Mouse (Mus musculus): ENCODE measurements around the gene Aebp2. TPM values are rescaled to one million over a fixed set of nuclear protein-coding genes. Genes with fewer than 3 reads are reported as not detected.

Gene Aebp2
- polyA plus RNA-seq, 1 experiment from 2014 or later: 7.2 TPM

DNA sequence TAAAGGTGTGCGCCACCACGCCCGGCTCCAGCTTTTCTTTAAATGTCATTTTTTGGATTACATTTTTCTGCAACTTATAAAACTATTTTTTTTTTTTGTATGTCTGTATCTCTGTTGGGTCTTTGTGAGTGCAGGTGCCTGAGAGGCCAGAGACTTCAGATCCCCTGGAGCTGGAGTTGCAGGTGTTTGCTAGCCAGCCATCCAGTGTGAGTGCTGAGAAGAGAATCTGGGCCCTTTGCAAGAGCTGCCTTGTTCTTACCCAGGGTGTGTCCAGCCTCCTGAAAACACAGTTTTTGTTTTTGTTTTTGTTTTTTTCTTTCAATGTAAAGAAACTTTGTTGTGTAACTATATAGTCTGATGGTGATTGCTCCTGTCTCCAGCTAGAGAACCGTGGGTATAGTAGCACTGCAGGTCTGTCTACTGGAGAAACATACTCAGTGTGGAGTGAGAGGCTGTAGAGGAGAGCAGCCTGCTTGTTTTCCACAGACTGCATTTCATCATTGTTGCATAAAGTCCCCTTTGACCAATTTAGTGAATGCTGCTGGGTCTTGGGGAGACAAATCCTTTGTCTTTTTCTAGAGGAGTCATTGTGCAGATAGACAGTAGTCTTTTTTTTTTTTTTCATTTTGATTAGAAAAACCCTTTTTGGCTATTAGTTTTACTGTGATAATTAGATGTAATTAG lies 6.9 kb downstream of the Aebp2 start:
- ATAC-seq (ENCODE audit: low FRiP score): no peak
- H3K4me2 ChIP-seq: no peak overlapping the region

DNA sequence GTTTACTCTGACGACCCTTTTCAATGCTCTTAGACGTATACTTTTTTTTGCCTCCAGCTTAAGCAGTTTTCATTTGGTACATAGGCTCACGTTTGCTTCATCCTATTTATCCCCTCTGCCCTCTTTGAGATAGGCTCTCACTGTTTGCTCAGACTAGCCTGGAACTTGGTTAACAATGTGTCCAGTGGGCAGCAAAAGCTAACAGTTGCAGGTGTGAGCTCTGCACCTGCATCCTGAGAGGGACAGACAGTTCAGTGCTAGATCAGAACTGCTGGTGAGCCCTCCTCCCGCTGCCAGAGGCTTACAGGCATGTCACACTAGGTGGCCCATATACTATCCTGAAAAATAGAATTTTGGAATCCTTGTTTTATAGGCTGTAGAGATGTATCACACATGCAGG lies 7.8 kb downstream of the Aebp2 start:
- no peak overlapping the region for H3K9ac ChIP-seq (replicated peaks)
- WGBS: 45% methylated on average over 4 of the region's 4 CpGs
- no peak overlapping the region for H3K4me3 ChIP-seq (replicated peaks)
- no peak overlapping the region for H3K4me2 ChIP-seq
- no peaks in the 10 kb centered on the region for H3K9me3 ChIP-seq (replicated peaks)
- peaks cover 46% of the 10 kb centered on the region for H3K4me1 ChIP-seq
- peaks cover 10% of the 10 kb centered on the region for H3K36me3 ChIP-seq
- H3K27me3 ChIP-seq (replicated peaks): no peaks in the 10 kb centered on the region
- H3K27ac ChIP-seq (replicated peaks): no peak overlapping the region
- no peak for ATAC-seq (ENCODE audit: low FRiP score)

More for the DNA sequence above, 6.9 kb downstream of the Aebp2 start:
- Histone ChIP-seq H3K36me3 (peaks cover 3% of the 10 kb centered on the region), H3K27me3 (replicated peaks) (no peaks in the 10 kb centered on the region), H3K9ac (replicated peaks) (no peak overlapping the region), H3K27ac (replicated peaks) (no peak overlapping the region), H3K4me3 (replicated peaks) (no peak overlapping the region), H3K9me3 (replicated peaks) (no peaks in the 10 kb centered on the region), H3K4me1 (peaks cover 51% of the 10 kb centered on the region)
- WGBS: 82% methylated on average over 4 of the region's 4 CpGs

DNA sequence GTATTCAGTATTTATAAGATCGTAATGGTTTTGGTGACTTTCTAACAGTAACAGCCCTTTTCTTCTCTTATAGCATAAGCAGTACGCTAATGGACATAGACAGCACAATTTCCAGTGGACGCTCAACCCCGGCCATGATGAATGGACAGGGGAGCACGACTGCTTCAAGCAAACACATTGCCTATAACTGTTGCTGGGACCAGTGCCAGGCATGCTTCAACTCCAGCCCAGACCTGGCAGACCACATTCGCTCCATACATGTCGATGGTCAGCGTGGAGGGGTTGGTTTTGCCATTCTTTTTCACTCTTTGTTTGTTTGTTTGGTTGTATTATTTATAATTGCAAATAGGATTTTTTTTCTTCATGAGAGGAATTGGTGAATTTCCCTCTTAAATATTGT lies 11.2 kb downstream of the Aebp2 start:
- H3K9me3 ChIP-seq (replicated peaks): no peaks in the 10 kb centered on the region
- H3K4me1 ChIP-seq: peaks cover 21% of the 10 kb centered on the region
- H3K36me3 ChIP-seq: peaks cover 32% of the 10 kb centered on the region
- no peak overlapping the region for H3K4me3 ChIP-seq (replicated peaks)
- WGBS: 74% methylated on average over 8 of the region's 8 CpGs
- H3K27me3 ChIP-seq (replicated peaks): no peaks in the 10 kb centered on the region
- H3K27ac ChIP-seq (replicated peaks): no peak overlapping the region
- no peak overlapping the region for H3K9ac ChIP-seq (replicated peaks)
- ATAC-seq (ENCODE audit: low FRiP score): no peak
- no peak overlapping the region for H3K4me2 ChIP-seq

DNA sequence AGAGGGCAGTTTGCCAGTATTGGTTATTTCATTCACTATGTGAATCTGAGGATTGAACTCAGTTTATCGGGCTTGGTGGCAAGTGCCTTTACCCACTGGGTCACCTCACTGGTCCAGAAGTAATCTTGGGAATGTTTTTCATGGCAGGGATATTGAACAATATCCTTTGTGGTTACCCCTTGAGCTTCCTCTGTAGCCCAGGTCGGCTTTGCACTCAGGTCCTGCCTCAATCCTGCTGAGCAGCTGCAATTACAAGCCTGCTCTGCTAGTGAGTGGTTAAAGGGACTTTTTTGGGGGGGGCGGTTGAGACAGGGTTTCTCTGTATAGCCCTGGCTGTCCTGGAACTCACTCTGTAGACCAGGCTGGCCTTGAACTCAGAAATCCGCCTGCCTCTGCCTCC lies 13.8 kb downstream of the Aebp2 start:
- Histone ChIP-seq H3K27me3 (replicated peaks) (no peaks in the 10 kb centered on the region), H3K4me1 (0 out of 2 replicates have a peak, but pooled peaks cover 8% of the 10 kb centered on the region), H3K9ac (replicated peaks) (no peak overlapping the region), H3K9me3 (replicated peaks) (no peaks in the 10 kb centered on the region), H3K27ac (replicated peaks) (no peak overlapping the region), H3K4me3 (replicated peaks) (no peak overlapping the region), H3K36me3 (peaks cover 53% of the 10 kb centered on the region), H3K4me2 (no peak overlapping the region)
- ATAC-seq (ENCODE audit: low FRiP score): no peak
- 95% methylated on average over 4 of the region's 4 CpGs for WGBS

DNA sequence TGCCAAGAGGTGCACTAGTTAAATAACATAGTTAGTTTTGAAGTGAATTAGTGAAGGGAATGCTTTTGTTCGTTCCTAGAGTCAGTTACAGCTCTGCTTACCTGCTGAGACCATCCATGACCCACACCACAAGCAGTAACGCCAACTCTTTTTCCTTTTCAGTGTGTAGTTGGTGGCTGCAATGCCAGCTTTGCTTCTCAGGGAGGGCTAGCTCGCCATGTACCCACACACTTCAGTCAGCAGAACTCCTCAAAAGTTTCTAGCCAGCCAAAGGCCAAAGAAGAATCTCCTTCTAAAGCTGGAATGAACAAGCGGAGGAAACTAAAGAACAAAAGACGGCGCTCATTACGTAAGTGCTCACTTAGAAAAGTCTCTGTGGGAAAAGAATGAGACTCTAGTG lies 19.5 kb downstream of the Aebp2 start:
- H3K4me2 ChIP-seq: no peak overlapping the region
- H3K27me3 ChIP-seq (replicated peaks): no peaks in the 10 kb centered on the region
- H3K9me3 ChIP-seq (replicated peaks): no peaks in the 10 kb centered on the region
- no peak overlapping the region for H3K9ac ChIP-seq (replicated peaks)
- whole genome bisulfite sequencing: 82% methylated on average over 7 of the region's 7 CpGs
- ATAC-seq (ENCODE audit: low FRiP score): no peak
- H3K4me3 ChIP-seq (replicated peaks): no peak overlapping the region
- H3K36me3 ChIP-seq: peaks cover 55% of the 10 kb centered on the region
- H3K27ac ChIP-seq (replicated peaks): no peak overlapping the region
- no peaks in the 10 kb centered on the region for H3K4me1 ChIP-seq

DNA sequence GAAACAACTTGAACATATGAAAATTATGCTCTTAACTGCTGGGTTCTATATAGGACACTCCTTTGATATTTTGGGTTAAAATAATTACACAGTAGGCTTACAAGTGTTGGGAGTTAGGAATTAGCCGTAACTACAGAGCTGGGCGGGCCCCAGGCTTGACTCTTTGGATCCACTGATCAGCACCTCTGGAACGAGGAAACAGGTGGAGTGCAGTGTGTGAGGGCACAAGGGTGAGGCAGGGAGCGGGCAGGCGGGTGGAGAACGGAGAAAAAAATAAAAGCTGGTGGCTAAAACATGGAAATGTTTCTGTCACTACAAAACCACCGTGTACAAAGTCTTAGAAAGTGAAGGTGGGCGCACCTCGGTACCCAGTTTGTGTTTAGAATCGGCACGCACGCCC lies 20.2 kb downstream of the Aebp2 start:
- H3K36me3 ChIP-seq: peaks cover 54% of the 10 kb centered on the region

DNA sequence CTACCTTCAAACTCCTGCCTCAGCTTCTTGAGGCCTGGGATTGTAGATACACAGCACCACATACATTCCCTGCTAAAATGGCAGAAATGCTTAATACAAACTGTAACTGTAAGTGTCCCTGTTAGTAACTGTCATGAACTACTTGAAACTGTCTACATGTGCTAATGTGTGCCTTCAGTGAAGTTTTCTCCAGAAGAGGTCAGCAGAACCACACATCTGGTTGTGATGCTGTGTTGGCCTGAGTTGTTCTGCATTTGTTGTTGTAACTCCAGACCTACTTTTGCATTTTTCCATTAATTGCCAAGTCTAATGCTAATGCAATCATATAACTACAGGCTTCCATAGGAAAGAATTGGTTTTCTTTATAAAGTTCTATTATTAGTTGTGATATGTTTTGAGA lies 23.5 kb downstream of the Aebp2 start:
- H3K27ac ChIP-seq (replicated peaks): no peak overlapping the region
- H3K36me3 ChIP-seq: peaks cover 45% of the 10 kb centered on the region
- ATAC-seq (ENCODE audit: low FRiP score): no peak; the same call in 1 of the 2 replicates
- no peak overlapping the region for H3K9ac ChIP-seq (replicated peaks)
- no peaks in the 10 kb centered on the region for H3K27me3 ChIP-seq (replicated peaks)
- H3K4me2 ChIP-seq: no peak overlapping the region
- H3K9me3 ChIP-seq (replicated peaks): no peaks in the 10 kb centered on the region
- no peaks in the 10 kb centered on the region for H3K4me1 ChIP-seq
- no peak overlapping the region for H3K4me3 ChIP-seq (replicated peaks)

More for the DNA sequence above, 20.2 kb downstream of the Aebp2 start:
- H3K27me3 ChIP-seq (replicated peaks): no peaks in the 10 kb centered on the region
- WGBS: 95% methylated on average over 12 of the region's 12 CpGs
- H3K4me1 ChIP-seq: no peaks in the 10 kb centered on the region
- no peaks in the 10 kb centered on the region for H3K9me3 ChIP-seq (replicated peaks)
- H3K4me3 ChIP-seq (replicated peaks): no peak overlapping the region
- no peak overlapping the region for H3K27ac ChIP-seq (replicated peaks)
- ATAC-seq (ENCODE audit: low FRiP score): no peak
- no peak overlapping the region for H3K4me2 ChIP-seq
- no peak overlapping the region for H3K9ac ChIP-seq (replicated peaks)

DNA sequence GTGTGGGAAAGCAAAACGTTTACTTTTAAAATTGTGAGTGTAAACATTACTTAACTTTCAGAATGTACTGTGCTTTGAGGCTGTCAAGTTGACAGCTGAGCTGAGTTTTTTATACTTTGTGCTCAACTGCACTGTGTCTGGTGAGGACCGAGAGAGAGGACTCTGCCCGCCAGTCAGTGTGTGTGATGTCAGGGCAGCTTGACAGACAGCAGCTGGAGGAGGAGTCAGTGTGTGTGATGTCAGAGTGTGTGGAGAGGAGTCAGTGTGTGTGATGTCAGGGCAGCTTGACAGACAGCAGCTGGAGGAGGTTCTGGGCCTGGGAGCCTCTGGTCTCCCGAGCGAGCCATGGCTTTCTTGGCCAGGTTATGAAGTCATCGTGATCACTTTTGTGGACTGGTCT lies 24.4 kb downstream of the Aebp2 start:
- 85% methylated on average over 6 of the region's 6 CpGs for WGBS
- no peak overlapping the region for H3K27ac ChIP-seq (replicated peaks)
- H3K27me3 ChIP-seq (replicated peaks): no peaks in the 10 kb centered on the region
- peaks cover 42% of the 10 kb centered on the region for H3K36me3 ChIP-seq
- no peak overlapping the region for H3K4me2 ChIP-seq
- H3K4me3 ChIP-seq (replicated peaks): no peak overlapping the region
- no peaks in the 10 kb centered on the region for H3K4me1 ChIP-seq
- no peaks in the 10 kb centered on the region for H3K9me3 ChIP-seq (replicated peaks)
- H3K9ac ChIP-seq (replicated peaks): no peak overlapping the region
- no peak for ATAC-seq (ENCODE audit: low FRiP score)

DNA sequence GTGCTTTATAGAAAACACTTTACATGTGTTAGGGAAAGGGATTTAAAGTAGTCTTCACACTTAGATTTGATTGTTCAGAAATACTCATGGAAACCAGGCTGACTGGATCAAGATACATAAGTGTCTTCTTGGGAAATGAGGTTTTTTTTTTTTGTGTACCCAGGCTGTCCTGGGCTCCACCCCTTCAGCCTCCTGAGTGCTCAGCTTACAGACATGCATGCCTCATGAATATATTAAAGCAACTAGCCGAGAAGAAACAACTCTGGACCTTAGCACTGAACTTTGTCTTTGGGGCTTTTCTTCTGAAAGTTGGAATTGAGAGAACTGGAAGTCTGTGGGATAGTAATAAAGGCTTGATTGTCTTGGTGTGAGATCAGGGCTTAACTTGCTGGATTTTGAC lies 27.3 kb downstream of the Aebp2 start:
- Histone ChIP-seq H3K27ac (replicated peaks) (no peak overlapping the region), H3K9me3 (replicated peaks) (no peaks in the 10 kb centered on the region), H3K9ac (replicated peaks) (no peak overlapping the region), H3K4me2 (no peak overlapping the region), H3K36me3 (peaks cover 44% of the 10 kb centered on the region), H3K4me3 (replicated peaks) (no peak overlapping the region), H3K27me3 (replicated peaks) (no peaks in the 10 kb centered on the region), H3K4me1 (no peaks in the 10 kb centered on the region)
- ATAC-seq (ENCODE audit: low FRiP score): no peak
- 28% methylated on average over 1 of the region's 1 CpGs for WGBS

DNA sequence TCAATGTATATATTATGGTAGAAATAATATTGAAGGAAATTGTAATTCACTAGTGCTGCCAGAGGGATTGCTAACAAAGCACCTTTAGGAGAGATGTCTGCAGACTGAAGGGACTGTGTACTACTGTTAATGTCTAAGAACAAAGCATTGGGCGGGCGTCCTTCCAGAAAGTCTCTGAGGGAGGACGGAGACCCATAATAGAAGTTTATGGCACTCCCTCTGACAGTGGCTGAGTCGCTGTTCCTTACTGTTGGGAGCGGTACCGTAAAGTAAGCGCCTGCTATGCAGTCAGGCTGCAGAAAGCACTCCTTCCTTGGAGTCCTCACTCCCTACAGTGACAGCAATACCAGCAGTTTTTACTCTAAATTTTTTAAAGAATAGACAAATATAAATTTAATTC lies 29.5 kb downstream of the Aebp2 start:
- 18% methylated on average over 7 of the region's 7 CpGs for WGBS
- Histone ChIP-seq H3K4me3 (replicated peaks) (no peak overlapping the region), H3K27ac (replicated peaks) (no peak overlapping the region), H3K36me3 (peaks cover 34% of the 10 kb centered on the region), H3K27me3 (replicated peaks) (no peaks in the 10 kb centered on the region), H3K9me3 (replicated peaks) (no peaks in the 10 kb centered on the region), H3K9ac (replicated peaks) (no peak overlapping the region), H3K4me1 (no peaks in the 10 kb centered on the region), H3K4me2 (no peak overlapping the region)
- ATAC-seq (ENCODE audit: low FRiP score): peak; percentile 42; the same call in 1 of the 2 replicates

DNA sequence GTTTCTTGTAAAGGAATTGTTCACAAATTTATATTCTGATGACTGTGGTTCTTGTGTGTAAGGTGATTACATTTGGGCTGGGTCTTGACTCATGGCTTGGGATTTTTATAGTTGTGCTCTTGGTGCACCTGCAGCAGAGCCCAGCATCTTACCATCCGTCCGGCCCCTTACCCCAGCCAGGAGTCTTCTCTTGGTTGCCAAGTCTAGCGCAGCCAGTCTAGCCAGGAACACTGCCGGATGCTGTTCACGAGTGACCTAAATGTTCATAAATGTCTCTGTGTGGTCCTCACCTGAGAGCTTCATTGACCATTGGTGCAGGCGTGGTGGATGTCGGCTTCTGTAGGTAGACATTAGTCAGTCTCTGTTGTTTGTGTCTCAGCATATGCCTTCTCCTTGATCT lies 33.0 kb downstream of the Aebp2 start:
- H3K9me3 ChIP-seq (replicated peaks): no peaks in the 10 kb centered on the region
- WGBS: 96% methylated on average over 7 of the region's 7 CpGs
- no peak overlapping the region for H3K9ac ChIP-seq (replicated peaks)
- H3K36me3 ChIP-seq: peaks cover 19% of the 10 kb centered on the region
- no peak for ATAC-seq (ENCODE audit: low FRiP score)
- H3K4me3 ChIP-seq (replicated peaks): no peak overlapping the region
- no peaks in the 10 kb centered on the region for H3K4me1 ChIP-seq
- H3K27me3 ChIP-seq (replicated peaks): no peaks in the 10 kb centered on the region
- no peak overlapping the region for H3K27ac ChIP-seq (replicated peaks)
- no peak overlapping the region for H3K4me2 ChIP-seq

DNA sequence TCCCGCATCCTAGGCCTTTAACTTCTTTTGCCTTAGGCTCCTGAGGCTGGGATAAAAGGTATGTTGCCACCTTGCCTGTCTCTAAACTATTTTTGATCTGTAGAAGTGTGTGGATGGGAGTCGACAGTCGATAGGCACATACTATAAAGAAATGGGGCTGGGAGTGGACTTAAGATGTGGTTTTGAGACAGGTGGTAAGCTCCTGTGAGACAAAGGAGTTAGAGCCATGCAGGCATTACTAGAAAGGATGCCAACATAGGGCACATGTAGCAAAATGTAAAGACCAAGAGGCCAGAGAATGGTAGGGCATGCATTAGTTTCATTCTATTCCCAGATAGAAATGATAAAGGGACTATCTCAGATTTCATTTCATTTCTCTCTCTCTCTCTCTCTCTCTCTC lies 34.5 kb downstream of the Aebp2 start:
- Histone ChIP-seq H3K27ac (replicated peaks) (no peak overlapping the region), H3K27me3 (replicated peaks) (no peaks in the 10 kb centered on the region), H3K9me3 (replicated peaks) (no peaks in the 10 kb centered on the region), H3K36me3 (peaks cover 15% of the 10 kb centered on the region), H3K4me3 (replicated peaks) (no peak overlapping the region), H3K9ac (replicated peaks) (no peak overlapping the region), H3K4me1 (no peaks in the 10 kb centered on the region), H3K4me2 (no peak overlapping the region)
- no peak for ATAC-seq (ENCODE audit: low FRiP score)
- WGBS: 95% methylated on average over 3 of the region's 3 CpGs
